Mouse (Mus musculus) testis, adult 2 months (tissue): ENCODE measurements around the gene Nalcn. TPM values are rescaled to one million over a fixed set of nuclear protein-coding genes. Genes with fewer than 3 reads are reported as not detected.
"Not testable (repeated sequence)": the region's sequence is repeated elsewhere in the genome, so short reads cannot be mapped to it uniquely, and the experiment has no call there.

ENCODE experiments used
- H3K27ac ChIP-seq: fragments of 200-500 bp; 2 replicates; pipeline ENCODE4 v1.5.1; 2012; ENCODE audit warnings: low read depth, low read length; ENCODE audit not compliant: control insufficient read depth, insufficient read depth
- H3K27me3 ChIP-seq: fragments of 200-500 bp; 2 replicates; pipeline ENCODE4 v1.6.1; 2012; ENCODE audit warnings: mild to moderate bottlenecking, low read length, moderate library complexity; ENCODE audit not compliant: control insufficient read depth, insufficient read depth
- H3K36me3 ChIP-seq: fragments of 200-500 bp; 2 replicates; pipeline ENCODE4 v1.6.1; 2012; ENCODE audit warnings: mild to moderate bottlenecking, low read length; ENCODE audit not compliant: control insufficient read depth, insufficient read depth
- H3K4me1 ChIP-seq: fragments of 200-500 bp; 2 replicates; pipeline ENCODE4 v1.6.1; 2012; ENCODE audit warnings: low read length; ENCODE audit not compliant: control insufficient read depth, insufficient read depth
- H3K4me3 ChIP-seq: fragments of 200-500 bp; 2 replicates; pipeline ENCODE4 v1.5.1; 2012; ENCODE audit warnings: low read depth, mild to moderate bottlenecking, low read length, moderate library complexity, mixed read lengths; ENCODE audit not compliant: control insufficient read depth
- CTCF ChIP-seq: fragments of 200-500 bp; IDR thresholded peaks from 2 replicates; pipeline ENCODE4 v1.5.1; 2012; ENCODE audit warnings: low read depth, mild to moderate bottlenecking, inconsistent platforms, low read length, moderate library complexity; ENCODE audit not compliant: control insufficient read depth, insufficient read depth, insufficient replicate concordance
- POLR2A ChIP-seq: fragments of 200-500 bp; IDR thresholded peaks from 2 replicates; pipeline ENCODE4 v1.6.1; 2012; ENCODE audit warnings: low read depth, mild to moderate bottlenecking, inconsistent platforms, low read length, moderate library complexity; ENCODE audit not compliant: control insufficient read depth
- polyA plus RNA-seq: library from polyadenylated mRNA; depleted of rRNA; stranded (reverse); fragments of >200 nt; gene quantifications from 2 replicates; pipeline ENCODE4 v1.2.3, GENCODE M21; 2012; rRNA removed

Gene Nalcn
- polyA plus RNA-seq: 0.96 and 1.3 TPM in 2 replicates

- Histone ChIP-seq H3K27me3 (no peaks in the 10 kb centered on the region), H3K4me3 (peak within 1 kb of the TSS; percentile 74), H3K36me3 (no peaks in the 10 kb centered on the region), H3K27ac (peak within 1 kb of the TSS; percentile 12), H3K4me1 (peaks cover 8% of the 10 kb centered on the region)
- TF ChIP-seq CTCF: no peak
- no peak for TF ChIP-seq POLR2A
Observed at GRCm38 (mm10) chr14:123626501-123627179, at the start of gene Nalcn. TSS of gene Nalcn (minus strand) at chr14:123627144.

DNA sequence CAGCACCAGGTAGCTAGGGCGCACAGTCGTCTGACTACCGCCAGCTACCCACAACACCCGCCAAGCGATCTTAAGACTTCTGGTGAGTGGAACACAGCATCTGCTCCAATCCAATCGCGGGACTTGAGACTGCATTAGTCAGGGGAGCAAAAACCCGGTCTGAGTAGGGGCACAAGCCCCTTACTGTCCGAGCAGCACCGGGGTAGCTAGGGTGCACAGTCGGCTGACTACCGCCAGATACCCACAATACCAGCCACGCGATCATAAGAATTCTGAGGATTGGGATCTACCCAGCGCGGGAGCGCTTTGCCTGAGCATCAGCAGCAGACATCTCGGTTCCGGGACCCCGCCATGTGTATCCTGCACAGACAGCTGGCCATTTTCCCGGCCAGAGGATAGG is 44.1 kb upstream of the Nalcn start:
- not testable (repeated sequence) for H3K27ac ChIP-seq, H3K4me3 ChIP-seq, H3K27me3 ChIP-seq, H3K36me3 ChIP-seq, H3K4me1 ChIP-seq

GRCm38 (mm10) chr14:123664451-123664850 is 37.5 kb upstream of the Nalcn start:
- Histone ChIP-seq H3K4me3 (no peak overlapping the region), H3K27me3 (no peaks in the 10 kb centered on the region), H3K27ac (no peak overlapping the region), H3K36me3 (no peaks in the 10 kb centered on the region), H3K4me1 (peaks cover 4% of the 10 kb centered on the region)
- TF ChIP-seq CTCF (no peak), POLR2A (no peak)

GRCm38 (mm10) chr14:123663206-123663605 is 36.3 kb upstream of the Nalcn start:
- H3K4me3 ChIP-seq: no peak overlapping the region
- TF ChIP-seq POLR2A (no peak), CTCF (no peak)
- H3K4me1 ChIP-seq: peaks cover 4% of the 10 kb centered on the region

DNA sequence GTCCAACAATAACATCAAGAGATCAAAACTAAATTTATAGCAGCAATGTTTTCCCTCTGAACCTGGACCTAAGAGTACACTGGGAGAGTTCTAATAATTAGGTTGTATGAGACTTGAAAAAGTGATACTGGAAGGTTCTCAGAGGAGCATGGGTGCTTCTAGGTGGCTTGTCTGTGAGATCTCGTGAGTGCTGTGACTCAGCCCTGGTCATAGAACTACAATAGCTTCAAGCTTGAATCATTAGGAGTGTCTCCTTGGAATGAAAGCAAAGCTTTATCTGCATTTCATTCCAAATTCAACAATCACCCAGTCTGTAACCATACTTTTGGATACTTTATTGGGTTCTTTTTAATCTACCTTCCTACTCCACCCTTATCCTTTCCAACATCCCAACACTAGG is 35.4 kb upstream of the Nalcn start:
- TF ChIP-seq CTCF (no peak), POLR2A (no peak)
- H3K4me3 ChIP-seq: no peak overlapping the region
- peaks cover 4% of the 10 kb centered on the region for H3K4me1 ChIP-seq

More at GRCm38 (mm10) chr14:123663206-123663605, 36.3 kb upstream of the Nalcn start:
- Histone ChIP-seq H3K27ac (no peak overlapping the region), H3K36me3 (no peaks in the 10 kb centered on the region), H3K27me3 (no peaks in the 10 kb centered on the region)

GRCm38 (mm10) chr14:123661091-123661491 is 34.1 kb upstream of the Nalcn start:
- Histone ChIP-seq H3K27ac (no peak overlapping the region), H3K4me1 (peaks cover 4% of the 10 kb centered on the region), H3K4me3 (peak overlapping the region; percentile 68), H3K36me3 (no peaks in the 10 kb centered on the region), H3K27me3 (no peaks in the 10 kb centered on the region)
- TF ChIP-seq CTCF: peak; percentile 83
- TF ChIP-seq POLR2A: no peak

More for the DNA sequence above, 35.4 kb upstream of the Nalcn start:
- Histone ChIP-seq H3K36me3 (no peaks in the 10 kb centered on the region), H3K27me3 (no peaks in the 10 kb centered on the region), H3K27ac (no peak overlapping the region)

DNA sequence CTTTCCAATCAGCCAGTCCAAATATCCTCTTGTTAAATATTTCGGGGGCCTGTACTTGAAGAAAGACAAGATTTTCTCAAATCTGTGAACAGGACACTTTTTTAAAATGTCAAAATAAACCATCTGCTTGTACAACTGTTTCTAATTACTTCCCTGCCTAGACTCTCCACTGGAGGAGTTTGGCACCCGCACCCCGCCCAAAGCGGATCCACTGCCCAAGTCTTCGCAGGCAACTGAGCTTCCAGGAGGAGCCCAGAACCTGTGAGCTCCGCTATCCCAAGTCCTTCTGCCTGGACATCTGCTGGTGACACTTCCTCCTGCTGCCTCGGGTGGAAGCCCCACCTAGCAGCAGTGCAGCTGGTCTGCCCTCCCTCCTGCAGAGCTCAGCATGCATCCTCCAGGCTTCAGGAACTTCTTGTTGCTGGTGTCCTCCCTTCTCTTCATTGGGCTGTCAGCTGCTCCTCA is 33.0 kb upstream of the Nalcn start, which contains the start of gene Itgbl1:
Gene Itgbl1, plus strand, starts transcription at position 51 of the 465 bp plus-strand sequence.
- Histone ChIP-seq H3K36me3 (no peaks in the 10 kb centered on the region), H3K27ac (no peak within 1 kb of the TSS; the same call in 1 of the 2 replicates), H3K4me1 (peaks cover 4% of the 10 kb centered on the region), H3K4me3 (peak within 1 kb of the TSS; percentile 3), H3K27me3 (no peaks in the 10 kb centered on the region)
- TF ChIP-seq CTCF (no peak), POLR2A (no peak)

- TF ChIP-seq POLR2A: no peak
- no peak for TF ChIP-seq CTCF
- H3K27ac ChIP-seq: no peak overlapping the region; the same call in 1 of the 2 replicates
Observed at GRCm38 (mm10) chr14:123627180-123627562, 227 bp upstream of the Nalcn start.

More at GRCm38 (mm10) chr14:123627180-123627562, 227 bp upstream of the Nalcn start:
- H3K4me1 ChIP-seq: peaks cover 8% of the 10 kb centered on the region
- H3K36me3 ChIP-seq: no peaks in the 10 kb centered on the region
- peak overlapping the region; percentile 74 for H3K4me3 ChIP-seq
- H3K27me3 ChIP-seq: no peaks in the 10 kb centered on the region
